Mouse (Mus musculus) spleen, adult 2 months (tissue): ENCODE data around the gene Sds.

Experiments used
- CTCF ChIP-seq: fragments of 200-500 bp; IDR thresholded peaks from 2 replicates; pipeline ENCODE4 v1.5.1; 2011; ENCODE audit warnings: mild to moderate bottlenecking, inconsistent platforms; ENCODE audit not compliant: insufficient read depth, insufficient read length, insufficient replicate concordance; ENCODE audit errors: extremely low read depth
- POLR2A ChIP-seq: fragments of 200-500 bp; IDR thresholded peaks from 2 replicates; pipeline ENCODE4 v1.6.1; 2011; ENCODE audit warnings: low read depth, low read length, inconsistent platforms

GRCm38 (mm10) chr5:120497071-120497470 is 20.7 kb downstream of the Sds start:
- TF ChIP-seq CTCF (no peak), POLR2A (no peak)
